In genomic region chr14:57859520-57859919, GRCm38 (mm10) we compare ENCODE assay signal across 17 mouse cellular contexts. TPM values are rescaled to one million over a fixed set of nuclear protein-coding genes. Genes with fewer than 3 reads are reported as not detected.
A peak's percentile ranks its signal among the peaks of the same experiment; 100 is the strongest.
DNase-seq lines count a peak whose midpoint lies in the region; ATAC-seq and TF ChIP-seq lines count a peak whose summit lies in the region.
"Had no signal": no experiment of that assay in that cellular context is flagged by ENCODE, and none has a peak within 500 bp of the region (broad histone marks: within the 10 kb centered on the region; RNA-seq: fewer than 3 reads in every experiment).

No protein-coding gene starts in this region.

- no peak for TF ChIP-seq CTCF in hindbrain, postnatal 0 days (IDR thresholded peaks at IDR 0.05; ENCODE audit: low read depth)
- no peak for TF ChIP-seq CTCF in lung, embryonic 14.5 days (IDR thresholded peaks at IDR 0.05; ENCODE audit: low read depth)

- no peak overlapping the region for H3K9ac ChIP-seq in hindbrain, postnatal 0 days (replicated peaks; ENCODE audit: low read length)
- no peak overlapping the region for H3K9ac ChIP-seq in hindbrain, embryonic 16.5 days (ENCODE audit: low read depth, low read length)
- H3K9ac ChIP-seq in lung, embryonic 14.5 days: no peak overlapping the region
- H3K9ac ChIP-seq: embryonic facial prominence, embryonic 15.5 days; neural tube, embryonic 12.5 days had no signal

- peaks cover 12% of the 10 kb centered on the region for H3K36me3 ChIP-seq in hindbrain, postnatal 0 days (ENCODE audit: insufficient read depth, low read length)
- peaks cover 14% of the 10 kb centered on the region for H3K36me3 ChIP-seq in hindbrain, embryonic 16.5 days (ENCODE audit: control insufficient read depth, insufficient read depth, low read length)
- H3K36me3 ChIP-seq in lung, embryonic 14.5 days (ENCODE audit: insufficient read depth): peaks cover 32% of the 10 kb centered on the region

- DNase-seq in adrenal gland, postnatal 14 days: peak; percentile 24
- DNase-seq in adrenal gland, postnatal 10 days: no peak
- peak; percentile 10 for DNase-seq in hindbrain, postnatal 0 days (ENCODE audit: low spot score)
- peak; percentile 76 for DNase-seq in lung, embryonic 14.5 days
- no peak for DNase-seq in lung, postnatal 4 days
- DNase-seq in Muller cell, postnatal 12 days (ENCODE audit: inconsistent ontology term): peak; percentile 25
- no peak for DNase-seq in gastrocnemius, adult 18-20 months (ENCODE audit: low spot score)
- DNase-seq: cerebellum, adult 18-20 months; gastrocnemius, postnatal 25 days; thymus, postnatal 4 days had no signal

- no peak for ATAC-seq in hindbrain, postnatal 0 days
- no peak for ATAC-seq in hindbrain, embryonic 16.5 days
- ATAC-seq in lung, embryonic 14.5 days (ENCODE audit: insufficient read depth): no peak
- ATAC-seq: Patski had no signal

- no peaks in the 10 kb centered on the region for H3K9me3 ChIP-seq in hindbrain, postnatal 0 days (ENCODE audit: low read length)
- H3K9me3 ChIP-seq in hindbrain, embryonic 16.5 days (ENCODE audit: control insufficient read depth, low read length): no peaks in the 10 kb centered on the region
- no peaks in the 10 kb centered on the region for H3K9me3 ChIP-seq in lung, embryonic 14.5 days (ENCODE audit: low read depth, low read length)
- H3K9me3 ChIP-seq: embryonic facial prominence, embryonic 15.5 days; hindbrain, embryonic 10.5 days; neural tube, embryonic 12.5 days had no signal

- H3K4me2 ChIP-seq in hindbrain, postnatal 0 days (ENCODE audit: low read depth, low read length): no peak overlapping the region
- H3K4me2 ChIP-seq in hindbrain, embryonic 16.5 days (ENCODE audit: low read length): no peak overlapping the region
- no peak overlapping the region for H3K4me2 ChIP-seq in lung, embryonic 14.5 days
- H3K4me2 ChIP-seq: embryonic facial prominence, embryonic 15.5 days; neural tube, embryonic 12.5 days had no signal

- no peaks in the 10 kb centered on the region for H3K4me1 ChIP-seq in hindbrain, postnatal 0 days (ENCODE audit: insufficient read depth, low read length)
- H3K4me1 ChIP-seq in hindbrain, embryonic 16.5 days (ENCODE audit: control insufficient read depth, insufficient read depth, low read depth, low read length): no peaks in the 10 kb centered on the region
- no peaks in the 10 kb centered on the region for H3K4me1 ChIP-seq in lung, embryonic 14.5 days (ENCODE audit: insufficient read depth)
- H3K4me1 ChIP-seq: embryonic facial prominence, embryonic 15.5 days; hindbrain, embryonic 10.5 days; neural tube, embryonic 12.5 days had no signal

- no peak overlapping the region for H3K27ac ChIP-seq in hindbrain, postnatal 0 days
- no peak overlapping the region for H3K27ac ChIP-seq in hindbrain, embryonic 16.5 days (ENCODE audit: low read depth, low read length)
- no peak overlapping the region for H3K27ac ChIP-seq in lung, embryonic 14.5 days (ENCODE audit: low read depth)
- H3K27ac ChIP-seq: embryonic facial prominence, embryonic 15.5 days; hindbrain, embryonic 10.5 days; neural tube, embryonic 12.5 days had no signal

- H3K4me3 ChIP-seq in hindbrain, postnatal 0 days (ENCODE audit: low read length): no peak overlapping the region
- H3K4me3 ChIP-seq in hindbrain, embryonic 16.5 days (ENCODE audit: low read length): no peak overlapping the region
- H3K4me3 ChIP-seq in lung, embryonic 14.5 days (ENCODE audit: low read depth, low read length): no peak overlapping the region
- H3K4me3 ChIP-seq: embryonic facial prominence, embryonic 15.5 days; hindbrain, embryonic 10.5 days; neural tube, embryonic 12.5 days had no signal

- H3K27me3 ChIP-seq in hindbrain, postnatal 0 days (ENCODE audit: insufficient read depth, low read length): no peaks in the 10 kb centered on the region
- no peaks in the 10 kb centered on the region for H3K27me3 ChIP-seq in hindbrain, embryonic 16.5 days (replicated peaks; ENCODE audit: control insufficient read depth, insufficient read depth, low read length)
- H3K27me3 ChIP-seq in lung, embryonic 14.5 days (ENCODE audit: insufficient read depth, low read length): no peaks in the 10 kb centered on the region
- H3K27me3 ChIP-seq: CH12.LX; embryonic facial prominence, embryonic 15.5 days; neural tube, embryonic 12.5 days; Patski had no signal

RNA-seq across cellular contexts. Expression of gene Zdhhc20, which starts 30.6 kb away (rescaled TPM):
- 31.0 and 35.9 TPM in 2 replicates for total RNA-seq in adrenal gland, postnatal 14 days (2021)
- 10 to 100 TPM; 33.3 to 40.0 TPM for total RNA-seq in adrenal gland, postnatal 10 days (2021)
- 18.6 and 29.8 TPM in 2 replicates for total RNA-seq in hindbrain, postnatal 0 days (2014; rRNA removed)
- 34.6 and 37.2 TPM in 2 replicates for polyA plus RNA-seq in hindbrain, postnatal 0 days (2015; fragmentation: Nextera tagmentation; extraction: Ambion mirVana)
- polyA plus RNA-seq in hindbrain, embryonic 16.5 days (2015; fragmentation: Nextera tagmentation; extraction: Ambion mirVana): 33.8 and 36.1 TPM in 2 replicates
- 62.8 and 66.2 TPM in 2 replicates for polyA plus RNA-seq in lung, embryonic 14.5 days (2014; fragmentation: Nextera tagmentation; extraction: Ambion mirVana)
- total RNA-seq in gastrocnemius, adult 18-20 months (2021): 1 to 10 TPM; 3.5 to 4.3 TPM

RNA-seq across cellular contexts. Expression of gene Mrpl57, which starts 33.5 kb away (rescaled TPM):
- 98.1 and 113 TPM in 2 replicates for total RNA-seq in adrenal gland, postnatal 14 days (2021)
- total RNA-seq in adrenal gland, postnatal 10 days (2021): 100 to 1,000 TPM; 109 to 115 TPM
- total RNA-seq in hindbrain, postnatal 0 days (2014; rRNA removed): 73.8 and 89.8 TPM in 2 replicates
- 209 and 216 TPM in 2 replicates for polyA plus RNA-seq in hindbrain, postnatal 0 days (2015; fragmentation: Nextera tagmentation; extraction: Ambion mirVana)
- 151 and 162 TPM in 2 replicates for polyA plus RNA-seq in hindbrain, embryonic 16.5 days (2015; fragmentation: Nextera tagmentation; extraction: Ambion mirVana)
- polyA plus RNA-seq in lung, embryonic 14.5 days (2014; fragmentation: Nextera tagmentation; extraction: Ambion mirVana): 145 and 158 TPM in 2 replicates
- total RNA-seq in gastrocnemius, adult 18-20 months (2021): 10 to 100 TPM; 59.7 to 72.0 TPM

RNA-seq across cellular contexts. Expression of gene Ska3, which starts 33.5 kb away (rescaled TPM):
- 2.4 and 3.0 TPM in 2 replicates for total RNA-seq in adrenal gland, postnatal 14 days (2021)
- total RNA-seq in adrenal gland, postnatal 10 days (2021): 1 to 10 TPM; 3.6 to 5.6 TPM
- total RNA-seq in hindbrain, postnatal 0 days (2014; rRNA removed): 8.3 and 8.9 TPM in 2 replicates
- polyA plus RNA-seq in hindbrain, postnatal 0 days (2015; fragmentation: Nextera tagmentation; extraction: Ambion mirVana): 6.6 and 9.2 TPM in 2 replicates
- polyA plus RNA-seq in hindbrain, embryonic 16.5 days (2015; fragmentation: Nextera tagmentation; extraction: Ambion mirVana): 8.0 and 8.7 TPM in 2 replicates
- 50.1 and 51.8 TPM in 2 replicates for polyA plus RNA-seq in lung, embryonic 14.5 days (2014; fragmentation: Nextera tagmentation; extraction: Ambion mirVana)
- not detected for total RNA-seq in gastrocnemius, adult 18-20 months (2021)
- polyA plus RNA-seq: liver, adult 2 months had no signal

Comparison
In these comparisons a context has a peak if more than half of its experiments do, and no peak if none do; other contexts are left out.
1. DNase-seq: peak in adrenal gland, postnatal 14 days (single experiment), hindbrain, postnatal 0 days (single experiment), lung, embryonic 14.5 days (single experiment) and Muller cell, postnatal 12 days (single experiment); none in adrenal gland, postnatal 10 days (single experiment), lung, postnatal 4 days (0 of 2) and gastrocnemius, adult 18-20 months (single experiment).